Mouse (Mus musculus): ENCODE measurements around the gene Nmur1.

DNA sequence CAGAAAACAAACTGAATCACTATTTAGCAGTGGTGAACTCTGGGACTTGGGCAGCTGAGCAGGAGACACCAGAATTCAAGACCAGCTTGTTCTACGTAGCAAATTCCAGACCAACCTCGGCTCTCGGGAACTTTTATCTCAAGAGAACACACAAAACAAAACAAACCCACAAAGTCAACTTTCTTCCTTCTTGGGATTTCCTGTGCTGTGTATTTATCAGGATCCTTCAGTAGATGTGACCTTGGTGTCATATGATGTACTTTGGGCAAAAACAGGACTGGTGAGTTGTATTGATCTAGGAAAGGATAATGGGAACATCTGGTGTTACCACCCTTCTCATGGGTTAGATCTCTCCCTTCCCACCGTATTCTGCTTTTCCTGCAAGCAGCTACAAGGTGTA lies 6.8 kb upstream of the Nmur1 start:
- TF ChIP-seq CTCF (IDR thresholded peaks at IDR 0.05; ENCODE audit: low read depth, low read length) (no peak), POLR2A (IDR thresholded peaks at IDR 0.05; ENCODE audit: borderline replicate concordance, low read depth, low read length) (no peak)
